Mouse (Mus musculus) heart, embryonic 15.5 days (tissue): ENCODE results near the gene Ica1. TPM values are rescaled to one million over a fixed set of nuclear protein-coding genes. Genes with fewer than 3 reads are reported as not detected.

Experiments
- ATAC-seq: fragments of 200-750 bp; cut with Nextera tagmentation; replicated peaks from 2 replicates; pipeline ENCODE4 v1.8.0; 2017; ENCODE audit warnings: low read depth, moderate TSS enrichment; ENCODE audit not compliant: insufficient number of reproducible peaks, insufficient read depth, low FRiP score
- H3K27ac ChIP-seq: fragments of 300-500 bp; sonication (generic); 2 replicates; pipeline ENCODE4 v1.5.1; 2015; ENCODE audit warnings: mild to moderate bottlenecking, inconsistent platforms
- H3K27me3 ChIP-seq: fragments of 300-500 bp; sonication (generic); 2 replicates; pipeline ENCODE4 v1.6.1; 2015; ENCODE audit warnings: inconsistent platforms
- H3K36me3 ChIP-seq: fragments of 300-500 bp; sonication (generic); 2 replicates; pipeline ENCODE4 v1.6.1; 2015; ENCODE audit warnings: mild to moderate bottlenecking, inconsistent platforms
- H3K4me1 ChIP-seq: fragments of 300-500 bp; sonication (generic); replicated peaks from 2 replicates; pipeline ENCODE4 v1.6.1; 2015; ENCODE audit warnings: inconsistent platforms
- H3K4me2 ChIP-seq: fragments of 300-500 bp; sonication (generic); 2 replicates; pipeline ENCODE4 v1.6.1; 2015; ENCODE audit warnings: inconsistent platforms, mild to moderate bottlenecking, moderate library complexity
- H3K4me3 ChIP-seq: fragments of 300-500 bp; sonication (generic); 2 replicates; pipeline ENCODE4 v1.5.1; 2015; ENCODE audit warnings: mild to moderate bottlenecking, inconsistent platforms
- H3K9ac ChIP-seq: fragments of 300-500 bp; sonication (generic); 2 replicates; pipeline ENCODE4 v1.6.1; 2015; ENCODE audit warnings: mild to moderate bottlenecking, inconsistent platforms
- H3K9me3 ChIP-seq: fragments of 300-500 bp; sonication (generic); replicated peaks from 2 replicates; pipeline ENCODE4 v1.6.1; 2016; ENCODE audit warnings: inconsistent platforms
- WGBS: fragments of 180-500 bp; shearing (Covaris S2); methylation state at CpG from one replicate; pipeline ENCODE4 v1.1.7; 2015; ENCODE audit warnings: mixed read lengths; 5-methylcytosine and 5-hydroxymethylcytosine counted together
- polyA plus RNA-seq: library from polyadenylated mRNA; unstranded; fragments of >200 nt; fragmentation: Nextera tagmentation; extraction: Ambion mirVana; gene quantifications from 2 replicates; pipeline ENCODE4 v1.2.1, GENCODE M21; 2015

The Ica1 gene
- polyA plus RNA-seq, 1 experiment from 2014 or later, result 19.0 TPM

DNA sequence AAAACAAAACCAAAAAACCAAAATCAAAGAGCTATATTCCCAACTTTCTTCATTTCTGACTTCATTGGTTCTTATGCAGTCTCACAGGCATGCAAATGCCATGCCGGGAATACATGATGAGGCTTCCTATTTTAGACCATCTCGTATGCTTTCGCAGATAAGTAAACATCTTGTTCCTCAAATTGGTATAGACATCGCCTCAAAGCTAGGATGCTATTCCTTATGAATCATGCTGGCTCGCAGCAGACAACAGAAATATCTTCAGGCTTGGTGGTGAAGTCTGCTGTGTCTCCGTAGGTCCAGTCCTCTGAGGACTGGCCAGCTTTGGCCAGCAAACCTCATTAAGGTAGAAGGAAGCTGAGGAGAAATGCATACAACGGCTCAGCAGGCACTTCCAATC lies 60.3 kb downstream of the Ica1 start:
- Histone ChIP-seq H3K27me3 (no peaks in the 10 kb centered on the region), H3K4me1 (no peaks in the 10 kb centered on the region), H3K4me3 (no peak overlapping the region), H3K9me3 (no peaks in the 10 kb centered on the region), H3K4me2 (no peak overlapping the region), H3K27ac (no peak overlapping the region), H3K36me3 (no peaks in the 10 kb centered on the region), H3K9ac (no peak overlapping the region)
- 85% methylated on average over 7 of the region's 7 CpGs for WGBS
- ATAC-seq, result no peak

DNA sequence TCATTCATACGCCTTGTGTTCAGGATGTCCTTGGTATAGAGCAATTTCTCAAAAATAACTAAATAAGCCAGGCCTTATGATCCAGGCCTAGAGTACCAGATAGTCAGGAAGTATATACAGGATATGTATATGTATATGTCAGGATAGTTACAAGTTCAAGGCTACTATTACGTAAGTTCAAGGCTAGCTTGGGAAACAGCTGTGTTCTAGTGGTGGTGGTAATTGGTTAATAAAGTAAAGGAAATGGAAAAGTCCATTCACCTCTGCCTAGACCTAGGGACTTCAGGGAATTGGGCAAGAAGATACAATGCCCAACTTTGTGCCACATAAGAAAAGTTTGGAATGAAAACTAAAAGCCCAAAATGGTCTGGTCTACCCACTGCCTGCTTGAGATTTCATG lies 61.7 kb downstream of the Ica1 start:
- H3K4me1 ChIP-seq, result no peaks in the 10 kb centered on the region
- no peak overlapping the region for H3K4me2 ChIP-seq
- H3K4me3 ChIP-seq, result no peak overlapping the region
- H3K9ac ChIP-seq, result no peak overlapping the region
- H3K9me3 ChIP-seq, result no peaks in the 10 kb centered on the region
- 93% methylated on average over 2 of the region's 2 CpGs for WGBS
- H3K36me3 ChIP-seq, result no peaks in the 10 kb centered on the region
- H3K27me3 ChIP-seq, result no peaks in the 10 kb centered on the region
- no peak overlapping the region for H3K27ac ChIP-seq
- no peak for ATAC-seq

DNA sequence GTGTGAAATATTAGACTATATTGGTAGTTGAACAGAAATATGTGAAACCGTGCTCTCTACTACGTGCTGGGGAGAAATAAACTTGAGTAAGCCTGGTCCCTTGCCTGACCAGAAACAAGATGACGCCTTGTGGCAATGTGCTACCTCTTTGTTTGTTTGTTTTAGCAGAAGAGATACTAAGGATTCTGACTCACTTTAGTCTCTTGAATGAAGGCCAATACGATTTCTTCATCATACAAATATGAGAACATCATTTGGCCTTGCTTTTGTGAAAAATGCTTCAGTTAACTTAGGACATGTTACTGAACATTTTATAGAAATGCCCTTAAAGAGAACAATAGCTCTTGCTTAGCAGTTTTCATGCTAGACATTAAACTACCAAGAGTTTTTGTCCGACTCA lies 67.0 kb downstream of the Ica1 start:
- H3K27ac ChIP-seq, result no peak overlapping the region
- H3K4me3 ChIP-seq, result no peak overlapping the region
- no peak overlapping the region for H3K9ac ChIP-seq
- WGBS, result 75% methylated on average over 5 of the region's 5 CpGs
- no peaks in the 10 kb centered on the region for H3K9me3 ChIP-seq
- H3K4me2 ChIP-seq, result no peak overlapping the region
- H3K27me3 ChIP-seq, result no peaks in the 10 kb centered on the region
- ATAC-seq, result no peak
- H3K4me1 ChIP-seq, result no peaks in the 10 kb centered on the region
- H3K36me3 ChIP-seq, result no peaks in the 10 kb centered on the region

DNA sequence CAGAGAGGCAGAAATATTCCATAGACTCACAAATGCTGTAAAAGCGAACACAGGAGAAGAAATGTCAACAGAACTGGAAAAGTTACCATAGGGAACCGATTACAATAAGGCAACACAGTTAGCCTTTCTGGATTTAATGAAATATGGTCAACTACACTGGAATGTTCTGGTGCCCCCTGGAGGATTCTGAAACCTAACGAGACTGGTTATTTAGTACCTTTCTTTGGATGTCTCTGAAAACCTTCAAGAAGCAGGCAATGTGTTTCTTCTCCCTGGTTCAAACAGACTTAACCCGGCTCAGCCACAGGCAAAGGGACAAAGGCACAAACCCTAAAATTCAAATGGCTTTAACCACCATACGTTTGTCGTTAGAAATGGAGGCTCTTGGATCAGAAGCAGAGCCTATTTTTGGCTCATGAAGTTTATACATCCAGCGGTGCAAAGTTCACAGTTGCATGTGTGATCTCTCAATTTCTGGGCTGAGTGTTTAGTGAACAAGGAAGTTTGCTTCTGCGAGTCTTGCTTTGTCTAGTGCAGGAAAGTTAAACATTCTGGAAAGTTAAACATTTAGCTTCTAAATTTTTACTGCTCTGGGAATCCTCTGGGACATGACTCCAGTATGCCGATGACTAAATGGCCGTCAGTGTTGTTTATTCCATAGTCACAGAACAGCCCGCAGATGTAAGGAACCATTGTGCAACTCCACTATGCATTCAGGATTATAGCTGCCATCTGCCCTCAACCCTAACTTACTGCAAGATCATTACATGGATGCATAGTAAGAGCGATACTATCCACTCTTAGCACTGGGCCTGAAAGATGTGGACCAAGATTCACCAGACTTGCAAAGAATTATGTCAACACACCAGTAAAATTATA lies 83.4 kb downstream of the Ica1 start:
- Histone ChIP-seq H3K4me2 (no peak overlapping the region), H3K27me3 (no peaks in the 10 kb centered on the region), H3K9me3 (no peaks in the 10 kb centered on the region), H3K4me3 (no peak overlapping the region), H3K27ac (no peak overlapping the region), H3K4me1 (0 out of 2 replicates have a peak, but pooled peaks cover 2% of the 10 kb centered on the region), H3K9ac (no peak overlapping the region), H3K36me3 (no peaks in the 10 kb centered on the region)
- WGBS, result 70% methylated on average over 12 of the region's 12 CpGs
- ATAC-seq, result no peak

DNA sequence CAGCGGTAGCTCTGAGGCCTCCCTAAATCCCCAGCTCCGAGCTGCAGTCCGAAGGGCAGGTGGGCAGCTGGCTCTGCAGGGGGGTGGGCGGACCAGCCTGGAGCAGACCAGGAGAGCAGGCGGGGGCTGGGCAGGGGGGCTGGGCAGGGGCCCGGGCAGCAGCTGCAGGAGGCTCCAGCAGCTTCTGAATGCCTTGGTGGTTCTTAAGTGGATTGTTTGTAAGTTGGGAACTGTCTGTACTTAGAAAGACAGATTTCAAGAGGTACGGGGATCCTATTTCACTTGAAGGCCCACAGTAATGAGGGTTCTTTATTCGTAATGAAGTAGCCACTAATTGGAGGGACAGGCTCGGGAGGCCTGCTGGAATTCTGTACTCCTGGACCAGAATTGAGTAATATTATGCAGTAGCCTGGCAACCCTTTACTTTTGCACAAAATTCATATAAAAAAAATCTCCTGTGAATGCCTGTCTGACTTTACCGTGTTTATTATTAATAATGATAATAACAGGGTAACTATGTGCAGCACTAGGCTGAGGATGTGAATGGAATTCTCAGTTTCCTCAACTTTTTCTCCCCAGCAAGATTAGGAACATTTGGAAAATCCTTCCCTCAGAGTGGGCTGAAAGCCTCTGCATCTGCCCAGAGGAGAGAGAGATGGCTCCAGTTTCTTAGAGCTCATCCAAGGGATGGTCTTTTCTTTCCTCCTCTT lies 84.2 kb downstream of the Ica1 start:
- no peak for ATAC-seq
- Histone ChIP-seq H3K9ac (no peak overlapping the region), H3K27ac (no peak overlapping the region)

DNA sequence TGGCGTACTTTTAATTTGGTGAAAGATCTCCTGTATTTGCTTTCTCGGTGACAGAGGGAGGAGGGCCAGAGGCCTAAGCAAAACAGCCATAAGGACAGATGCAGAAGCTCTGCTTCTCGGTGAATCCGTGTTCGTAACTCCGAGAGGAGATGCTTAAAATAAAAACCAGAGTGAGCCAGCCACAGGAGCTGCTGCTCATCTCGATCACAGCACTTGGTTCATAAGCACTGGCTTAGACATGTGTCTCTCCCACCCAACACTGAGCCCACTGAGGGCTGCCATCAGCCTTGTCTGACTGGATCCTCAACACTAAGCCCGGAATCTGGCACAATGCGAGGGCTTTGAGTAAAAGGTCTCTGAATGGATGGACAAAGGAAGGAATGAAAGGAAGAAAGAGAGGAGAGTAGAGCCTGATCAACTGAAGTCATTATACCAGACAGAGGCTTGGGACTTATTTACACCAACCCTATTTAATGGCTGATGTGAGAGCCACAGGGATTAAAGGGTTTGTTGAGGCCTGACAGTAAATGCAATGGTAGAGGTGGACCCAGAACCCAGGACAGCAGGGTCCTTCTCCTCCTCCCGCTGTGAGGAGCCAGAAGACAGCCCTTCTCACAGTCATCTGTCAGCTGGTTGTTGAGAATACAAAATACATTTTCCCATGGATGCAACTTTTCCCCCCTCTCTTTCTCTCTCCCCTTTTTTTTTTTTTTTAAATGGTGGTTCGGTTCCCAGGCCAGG lies 85.0 kb downstream of the Ica1 start:
- Histone ChIP-seq H3K4me3 (no peak overlapping the region), H3K27me3 (no peaks in the 10 kb centered on the region), H3K9me3 (no peaks in the 10 kb centered on the region), H3K27ac (no peak overlapping the region), H3K9ac (no peak overlapping the region), H3K36me3 (no peaks in the 10 kb centered on the region), H3K4me2 (no peak overlapping the region), H3K4me1 (0 out of 2 replicates have a peak, but pooled peaks cover 2% of the 10 kb centered on the region)
- WGBS, result 68% methylated on average over 11 of the region's 11 CpGs
- no peak for ATAC-seq

More for the DNA sequence above, 84.2 kb downstream of the Ica1 start:
- WGBS, result 52% methylated on average over 10 of the region's 10 CpGs
- H3K36me3 ChIP-seq, result no peaks in the 10 kb centered on the region
- no peaks in the 10 kb centered on the region for H3K27me3 ChIP-seq
- H3K4me3 ChIP-seq, result no peak overlapping the region
- 0 out of 2 replicates have a peak, but pooled peaks cover 2% of the 10 kb centered on the region for H3K4me1 ChIP-seq
- H3K4me2 ChIP-seq, result no peak overlapping the region
- no peaks in the 10 kb centered on the region for H3K9me3 ChIP-seq

DNA sequence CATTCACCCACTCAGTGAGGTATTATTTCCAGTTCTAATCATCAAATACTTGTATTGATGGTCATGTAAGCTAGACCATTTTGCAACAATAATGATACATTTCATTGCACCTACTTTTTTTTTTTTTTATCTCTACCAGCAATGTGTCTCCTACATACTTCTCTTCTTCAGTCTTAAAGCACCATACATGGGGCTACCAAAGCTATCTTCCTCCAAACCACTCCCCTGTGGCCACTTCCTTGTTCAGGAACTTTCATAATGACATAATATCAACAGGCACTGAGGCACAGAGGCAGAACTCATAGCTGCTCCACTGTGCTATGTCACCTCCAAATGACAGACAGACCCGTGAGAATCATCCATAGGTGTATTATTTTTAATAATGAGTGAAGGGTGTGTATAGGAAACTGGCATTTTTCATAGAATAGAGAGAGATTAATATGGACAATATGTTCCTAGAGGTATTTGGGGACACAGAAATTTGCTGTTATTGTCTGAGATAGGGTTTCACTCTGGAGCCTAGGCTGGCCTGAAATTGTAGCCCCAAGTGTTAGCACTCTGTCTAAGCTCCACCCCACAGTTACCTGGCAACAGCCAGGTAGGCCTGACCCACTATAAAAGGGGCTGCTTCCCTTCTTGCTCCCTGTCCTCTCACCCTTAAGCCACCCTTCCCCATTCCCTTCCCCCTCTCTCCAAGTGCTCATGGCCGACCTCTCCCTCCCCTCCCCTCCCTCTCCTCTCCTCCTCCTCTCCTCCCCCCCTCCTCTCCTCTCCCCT lies 86.9 kb downstream of the Ica1 start:
- ATAC-seq, result no peak
- Histone ChIP-seq H3K27me3 (no peaks in the 10 kb centered on the region), H3K9ac (no peak overlapping the region), H3K27ac (no peak overlapping the region), H3K9me3 (no peaks in the 10 kb centered on the region), H3K4me1 (0 out of 2 replicates have a peak, but pooled peaks cover 2% of the 10 kb centered on the region), H3K36me3 (no peaks in the 10 kb centered on the region), H3K4me2 (no peak overlapping the region), H3K4me3 (no peak overlapping the region)
- WGBS, result 70% methylated on average over 2 of the region's 2 CpGs

DNA sequence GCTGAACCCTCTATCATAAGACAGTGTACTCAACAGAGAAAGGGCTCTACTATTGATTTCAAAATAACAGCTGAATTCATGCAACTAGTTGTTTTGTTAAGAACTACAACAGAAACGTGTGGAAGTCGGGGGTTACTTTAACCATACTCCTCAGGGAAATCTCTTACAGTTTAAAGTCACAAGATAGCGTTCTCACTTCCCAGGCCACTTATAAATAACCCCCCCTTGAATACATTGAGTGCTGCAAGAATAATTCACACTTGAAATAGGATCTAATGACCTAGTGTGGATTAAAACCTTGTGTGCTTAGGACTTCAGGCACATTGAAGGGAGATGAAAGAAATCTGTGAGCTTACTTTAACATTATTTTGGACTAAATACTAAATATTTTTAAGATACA lies 87.8 kb downstream of the Ica1 start:
- Histone ChIP-seq H3K4me2 (no peak overlapping the region), H3K4me3 (no peak overlapping the region), H3K27me3 (no peaks in the 10 kb centered on the region), H3K9ac (no peak overlapping the region), H3K27ac (no peak overlapping the region), H3K36me3 (no peaks in the 10 kb centered on the region), H3K9me3 (no peaks in the 10 kb centered on the region), H3K4me1 (0 out of 2 replicates have a peak, but pooled peaks cover 2% of the 10 kb centered on the region)
- ATAC-seq, result no peak
- WGBS, result 33% methylated on average over 3 of the region's 3 CpGs

DNA sequence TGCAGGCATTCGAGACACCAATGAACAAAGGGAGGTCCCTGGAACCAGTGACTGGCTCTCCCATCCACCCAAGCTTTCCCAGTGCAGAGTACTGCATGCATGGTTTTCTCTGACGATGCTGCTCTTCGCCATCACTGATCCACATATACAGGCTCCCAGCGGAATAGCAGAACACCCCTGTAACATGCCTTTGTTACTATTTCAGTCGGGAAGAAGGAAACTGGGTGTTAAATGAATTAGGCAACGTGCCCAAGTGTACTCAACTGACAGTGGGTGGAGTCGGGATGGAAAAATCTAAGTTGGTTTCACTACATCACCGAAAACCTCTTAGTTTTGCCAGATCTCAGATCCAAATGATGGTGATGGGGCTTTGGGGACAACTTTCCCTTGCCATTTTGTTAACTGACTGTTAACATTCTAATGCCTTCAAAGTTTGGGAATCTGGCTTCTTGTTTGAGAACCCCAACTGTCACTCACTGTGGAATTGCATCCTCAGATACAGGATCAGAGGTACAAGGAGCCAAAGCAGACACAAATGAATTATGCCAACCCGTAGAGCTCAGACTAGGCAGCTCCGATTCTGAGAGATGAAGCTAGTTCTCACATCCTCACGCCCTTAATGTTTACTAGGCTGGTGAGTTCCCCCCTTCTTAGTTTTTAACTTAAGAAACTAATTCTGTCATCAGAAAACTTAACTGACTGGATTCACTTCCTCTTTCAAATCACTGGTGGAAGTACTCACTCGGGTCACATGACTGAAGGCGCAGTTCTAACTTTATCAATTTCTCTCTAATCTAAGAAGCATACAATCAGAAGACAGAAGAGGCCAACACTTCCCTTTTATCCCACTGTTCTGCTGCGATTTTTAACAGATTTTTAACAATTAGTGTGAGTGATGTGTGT lies 91.4 kb downstream of the Ica1 start:
- H3K4me3 ChIP-seq, result no peak overlapping the region
- H3K27me3 ChIP-seq, result no peaks in the 10 kb centered on the region
- H3K4me1 ChIP-seq, result 0 out of 2 replicates have a peak, but pooled peaks cover 4% of the 10 kb centered on the region
- no peak for ATAC-seq
- H3K36me3 ChIP-seq, result no peaks in the 10 kb centered on the region
- H3K27ac ChIP-seq, result no peak overlapping the region
- no peak overlapping the region for H3K9ac ChIP-seq
- no peak overlapping the region for H3K4me2 ChIP-seq
- WGBS, result 70% methylated on average over 14 of the region's 14 CpGs
- H3K9me3 ChIP-seq, result no peaks in the 10 kb centered on the region

DNA sequence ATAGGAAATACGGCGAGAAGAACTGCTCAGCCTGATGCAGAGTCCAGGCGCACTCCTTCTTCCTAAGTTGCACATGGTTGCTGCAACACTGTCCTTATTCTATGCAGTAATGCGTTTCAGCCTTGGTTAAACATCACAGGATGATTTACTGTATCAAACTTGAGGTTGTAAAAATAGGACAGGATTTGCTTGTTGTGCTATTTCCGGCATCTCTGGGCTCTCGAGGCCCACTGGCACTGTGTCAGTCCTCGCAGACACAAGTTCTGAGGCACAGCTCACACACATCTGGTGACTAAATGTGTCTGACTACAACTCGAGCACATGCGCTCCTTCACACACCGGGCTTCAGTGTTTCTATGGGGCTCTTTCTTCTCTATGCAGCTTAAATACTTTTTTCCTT lies 94.9 kb downstream of the Ica1 start:
- WGBS, result 60% methylated on average over 10 of the region's 10 CpGs
- 0 out of 2 replicates have a peak, but pooled peaks cover 2% of the 10 kb centered on the region for H3K4me1 ChIP-seq
- no peak overlapping the region for H3K4me3 ChIP-seq
- peak overlapping the region; percentile 39 for H3K27ac ChIP-seq
- no peak overlapping the region for H3K9ac ChIP-seq
- no peaks in the 10 kb centered on the region for H3K9me3 ChIP-seq
- H3K4me2 ChIP-seq, result no peak overlapping the region
- no peak for ATAC-seq
- no peaks in the 10 kb centered on the region for H3K27me3 ChIP-seq
- no peaks in the 10 kb centered on the region for H3K36me3 ChIP-seq
